Mouse (Mus musculus) spleen, adult 12 weeks (tissue): ENCODE results near the gene Eif4g1.
A peak's percentile ranks its signal among the peaks of the same experiment; 100 is the strongest.
"Not testable (repeated sequence)": the region's sequence is repeated elsewhere in the genome, so short reads cannot be mapped to it uniquely, and the experiment has no call there.

ENCODE experiments used
- DNase-seq: peaks from one replicate; pipeline ENCODE4 v3.0.0; 2022; ENCODE audit warnings: low spot score

Eif4g1 gene

DNA sequence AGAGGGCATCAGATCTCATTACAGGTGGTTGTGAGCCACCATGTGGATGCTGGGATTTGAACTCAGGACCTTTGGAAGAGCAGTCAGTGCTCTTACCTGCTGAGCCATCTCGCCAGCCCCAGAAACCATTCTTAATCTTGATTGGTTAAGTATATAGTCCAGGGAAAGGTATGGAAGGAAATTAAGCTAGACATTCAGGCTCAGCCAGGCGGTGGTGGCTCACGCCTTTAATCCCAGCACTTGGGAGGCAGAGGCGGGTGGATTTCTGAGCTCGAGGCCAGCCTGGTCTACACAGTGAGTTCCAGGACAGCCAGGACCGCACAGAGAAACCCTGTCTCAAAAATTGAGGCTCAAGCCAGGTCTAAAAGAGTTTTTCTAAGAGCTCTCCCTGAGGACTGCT, at the start of gene Eif4g1:
Gene Eif4g1 (plus strand): TSS at position 301 of the 400 bp plus-strand sequence.
- DNase-seq: not testable (repeated sequence)

DNA sequence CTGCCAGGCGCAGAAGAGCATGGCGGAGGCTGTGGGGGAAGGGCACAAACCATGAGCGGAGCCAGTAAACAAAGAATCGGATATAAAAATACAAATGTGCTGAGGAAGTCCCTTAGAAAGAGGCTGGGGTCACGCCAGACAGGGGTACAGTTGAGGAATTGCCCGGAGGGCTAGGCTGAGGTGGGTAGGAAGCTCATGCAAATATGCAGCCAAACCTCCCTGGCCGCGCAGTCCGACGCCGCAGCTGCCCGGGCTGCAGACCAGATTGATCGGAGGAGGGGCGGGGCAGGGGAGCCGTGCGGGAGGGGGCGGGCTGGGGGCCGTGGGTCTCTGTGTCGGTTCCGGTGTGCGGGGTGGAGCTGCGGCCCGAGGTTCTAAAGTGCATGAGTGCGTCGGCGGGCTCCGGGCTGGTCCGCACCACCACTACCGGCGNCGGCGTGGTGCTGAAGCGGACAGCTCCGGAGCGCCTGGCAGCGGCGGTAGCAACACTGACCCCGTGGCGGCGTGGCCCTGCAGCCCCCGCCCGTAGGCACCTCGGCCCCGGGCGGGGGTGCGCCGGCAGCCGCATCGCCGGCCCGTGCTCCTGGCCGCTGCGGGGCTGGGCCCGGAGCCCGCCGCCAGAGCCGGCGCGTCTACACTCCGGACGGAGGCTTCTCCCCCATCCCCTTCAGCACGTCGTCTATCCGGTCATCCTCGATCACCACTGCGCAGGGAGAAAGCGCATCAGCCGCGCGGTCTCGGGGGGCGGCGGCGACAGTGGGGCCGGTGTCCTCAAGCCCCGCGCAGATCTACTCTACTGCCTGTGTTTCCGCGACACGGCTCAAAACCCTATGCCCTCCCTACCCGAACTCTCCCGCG, 48.3 kb upstream of the Eif4g1 start:
- no peak for DNase-seq

GRCm38 (mm10) chr16:20620399-20620735, 47.7 kb upstream of the Eif4g1 start:
- DNase-seq: no peak

- no peak for DNase-seq
Observed at GRCm38 (mm10) chr16:20620751-20621190, 47.3 kb upstream of the Eif4g1 start.

GRCm38 (mm10) chr16:20621191-20621990, 46.7 kb upstream of the Eif4g1 start, which contains the start of gene Camk2n2:
Camk2n2 (minus strand) TSS chr16:20621287.
- DNase-seq: peak; percentile 55

DNA sequence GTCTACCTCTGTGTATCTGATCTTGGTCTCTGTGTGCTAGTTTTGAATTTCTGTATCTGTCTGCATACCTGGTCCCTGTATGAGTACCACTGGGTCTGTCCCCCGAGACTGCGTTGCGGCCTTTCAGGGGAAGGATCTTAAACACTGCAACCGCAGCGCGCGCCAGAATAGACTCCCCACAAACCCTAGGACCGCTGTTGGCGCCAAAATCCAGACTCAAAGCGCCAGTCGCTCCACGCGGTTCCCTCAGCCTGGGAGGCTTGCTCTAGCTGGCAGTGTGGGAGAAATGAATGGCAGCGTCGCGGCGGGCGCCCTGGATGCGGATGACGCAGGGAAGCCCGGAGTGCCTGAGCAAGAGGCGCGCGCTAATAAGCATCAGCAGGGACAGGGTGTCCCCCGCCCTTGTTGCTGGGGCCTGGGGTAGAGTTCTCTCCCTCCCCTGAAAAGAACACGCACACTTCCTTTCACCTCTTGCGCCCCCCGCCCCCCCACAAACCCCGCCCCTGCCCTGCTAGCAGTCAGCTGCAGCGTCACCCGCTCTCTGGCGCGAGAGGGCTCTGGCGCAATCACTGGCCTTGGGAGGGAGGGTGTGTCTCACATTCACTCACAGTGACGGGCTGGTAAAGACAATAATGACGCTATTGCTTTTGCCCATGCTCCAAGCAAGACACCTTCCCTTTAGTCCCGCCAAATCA, 46.0 kb upstream of the Eif4g1 start:
- peak; percentile 11 for DNase-seq

GRCm38 (mm10) chr16:20623211-20623610, 44.9 kb upstream of the Eif4g1 start:
- DNase-seq: no peak

GRCm38 (mm10) chr16:20628871-20629391, 39.2 kb upstream of the Eif4g1 start:
- no peak for DNase-seq

GRCm38 (mm10) chr16:20629731-20630634, 38.1 kb upstream of the Eif4g1 start, which contains the start of gene Ece2:
Ece2 (plus strand) TSS chr16:20629828.
- DNase-seq: no peak

- no peak for DNase-seq
Observed at GRCm38 (mm10) chr16:20637410-20637809, 30.7 kb upstream of the Eif4g1 start.

GRCm38 (mm10) chr16:20638367-20638766, 29.7 kb upstream of the Eif4g1 start:
- no peak for DNase-seq

- DNase-seq: peak; percentile 14
Observed at GRCm38 (mm10) chr16:20642161-20642560, 26.0 kb upstream of the Eif4g1 start.

- no peak for DNase-seq
Observed at GRCm38 (mm10) chr16:20643911-20644310, 24.2 kb upstream of the Eif4g1 start.

GRCm38 (mm10) chr16:20651076-20651946, 16.8 kb upstream of the Eif4g1 start, which contains the start of gene Psmd2:
Psmd2 (plus strand) TSS chr16:20651652.
- DNase-seq: peak; percentile 95

GRCm38 (mm10) chr16:20651947-20652310, 16.2 kb upstream of the Eif4g1 start:
- DNase-seq: no peak

DNA sequence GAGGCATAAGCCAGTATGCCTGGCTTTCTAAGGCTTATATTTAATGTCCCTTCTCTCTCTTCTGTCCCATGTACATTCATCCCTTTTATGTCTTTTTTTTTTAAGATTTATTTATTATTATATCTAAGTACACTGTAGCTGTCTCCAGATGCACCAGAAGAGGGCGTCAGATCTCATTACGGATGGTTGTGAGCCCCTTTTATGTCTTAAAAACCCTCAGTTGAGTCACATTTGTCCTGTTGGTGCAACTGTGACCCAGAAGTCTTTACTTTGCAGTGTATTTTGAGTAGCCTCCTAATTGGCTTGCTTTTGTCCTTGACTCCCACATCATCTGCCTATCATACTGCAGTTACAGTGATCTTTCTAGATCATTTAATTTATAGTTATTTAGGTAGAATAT, 14.8 kb upstream of the Eif4g1 start:
- no peak for DNase-seq

DNA sequence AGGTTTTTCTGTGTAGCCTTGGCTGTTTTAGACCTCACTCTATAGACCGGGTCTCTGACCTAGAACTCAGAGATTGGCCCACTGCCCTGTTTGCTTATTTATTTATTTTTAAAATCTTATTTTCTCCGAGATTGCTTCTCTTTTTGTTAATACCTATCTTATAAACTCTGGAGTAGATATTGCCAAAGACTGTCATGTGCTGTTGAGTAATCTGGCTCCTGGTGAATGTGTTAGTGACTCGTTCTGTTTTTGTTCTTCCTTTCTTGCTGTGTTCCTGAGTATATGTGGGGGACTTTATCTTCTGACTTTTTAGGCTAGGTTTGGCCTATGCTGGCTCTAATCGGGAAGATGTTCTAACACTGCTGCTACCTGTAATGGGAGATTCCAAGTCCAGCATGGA, 10.5 kb upstream of the Eif4g1 start:
- DNase-seq: no peak

DNA sequence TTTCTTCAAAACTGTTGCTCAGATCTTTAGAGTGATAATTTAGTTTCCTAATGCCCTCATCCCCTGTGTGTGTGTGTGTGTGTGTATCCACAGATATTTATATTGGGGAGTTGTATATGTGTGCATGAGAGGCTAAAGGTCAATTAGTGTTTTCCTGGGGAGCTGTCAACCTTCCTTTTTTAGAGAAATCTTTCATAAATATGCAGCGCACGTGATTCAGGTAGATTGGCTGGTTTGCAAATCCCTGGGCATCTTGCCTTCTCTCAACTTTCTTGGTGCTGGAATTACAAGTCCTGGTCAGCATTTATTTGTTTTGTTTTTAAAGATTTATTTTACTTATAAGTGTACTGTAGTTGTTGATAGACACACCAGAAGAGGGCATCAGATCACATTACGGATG, 2.2 kb downstream of the Eif4g1 start:
- no peak for DNase-seq

- no peak for DNase-seq
Observed at GRCm38 (mm10) chr16:20671886-20672285, 3.8 kb downstream of the Eif4g1 start.

- peak; percentile 89 for DNase-seq
Observed at GRCm38 (mm10) chr16:20672500-20672902, 4.4 kb downstream of the Eif4g1 start.
